Comparison of ENCODE assay signal across 9 mouse cellular contexts in the genomic region with DNA sequence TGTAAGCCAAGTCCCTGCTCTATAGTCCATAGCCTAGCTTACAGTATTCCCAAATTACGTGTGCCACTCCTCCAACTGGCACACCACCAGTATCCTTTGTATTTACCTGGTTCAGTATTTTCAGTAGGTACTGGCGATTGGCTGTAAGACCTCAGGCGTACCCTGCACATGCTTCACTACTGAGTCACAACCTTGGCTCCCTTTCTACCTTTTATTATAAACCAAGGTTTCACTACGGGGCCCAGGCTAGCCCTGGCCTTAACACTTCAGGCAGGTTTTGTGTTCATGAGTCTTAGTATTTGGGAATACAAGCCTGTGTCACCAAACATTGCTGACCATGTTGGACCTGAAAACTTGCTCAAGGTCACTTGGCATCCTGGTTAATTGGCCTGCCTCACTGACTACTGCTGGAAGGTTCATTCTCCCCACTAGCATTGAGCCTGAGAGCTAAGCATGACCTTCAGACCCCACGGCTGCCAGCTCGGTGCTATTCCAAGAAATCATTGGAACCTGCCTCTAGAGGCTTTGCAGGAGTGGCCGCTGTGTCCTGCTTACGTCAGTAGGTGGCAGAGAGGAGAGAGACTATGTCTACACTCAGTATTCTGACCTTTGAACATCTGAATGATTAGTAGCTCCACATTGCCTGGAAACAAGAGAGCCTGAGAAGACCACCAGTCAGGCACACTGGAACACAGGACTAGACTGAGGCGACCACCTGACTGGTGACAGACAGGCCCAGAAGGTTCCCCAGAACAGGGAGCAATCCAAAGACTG.
A peak's percentile ranks its signal among the peaks of the same experiment; 100 is the strongest.
DNase-seq lines count a peak whose midpoint lies in the region; ATAC-seq and TF ChIP-seq lines count a peak whose summit lies in the region.
"Had no signal": no experiment of that assay in that cellular context is flagged by ENCODE, and none has a peak within 500 bp of the region (broad histone marks: within the 10 kb centered on the region; RNA-seq: fewer than 3 reads in every experiment).

No protein-coding gene starts in this region.

- H3K27me3 ChIP-seq in heart, postnatal 0 days (ENCODE audit: control insufficient read depth, insufficient read depth, low read length) = no peaks in the 10 kb centered on the region

- no peaks in the 10 kb centered on the region for H3K9me3 ChIP-seq in heart, postnatal 0 days (replicated peaks; ENCODE audit: control insufficient read depth, low read length)

- peak; percentile 47 for DNase-seq in embryo, embryonic 10 days (ENCODE audit: low spot score)
- DNase-seq in embryo, embryonic 9.5 days (ENCODE audit: extremely low spot score) = no peak
- DNase-seq in NIH3T3 (ENCODE audit: low read depth) = peak; percentile 42
- DNase-seq in heart, postnatal 0 days (ENCODE audit: low spot score) = peak; percentile 23
- DNase-seq in kidney, postnatal 25 days = peak; percentile 19 to 57
- DNase-seq in right cerebral cortex, postnatal 25 days = no peak
- DNase-seq in ovary, postnatal 36 days (ENCODE audit: low spot score) = no peak
- DNase-seq: cerebellum, adult 9-11 months had no signal

- no peak overlapping the region for H3K9ac ChIP-seq in heart, postnatal 0 days (replicated peaks; ENCODE audit: low read depth, low read length)

- 0 out of 2 replicates have a peak overlapping the region, but pooled peaks have one; percentile 15 for H3K27ac ChIP-seq in heart, postnatal 0 days (ENCODE audit: low read depth)

- H3K4me3 ChIP-seq in heart, postnatal 0 days (ENCODE audit: low read depth, low read length) = no peak overlapping the region

- peak; percentile 83 for ATAC-seq in heart, postnatal 0 days (ENCODE audit: insufficient read depth, low read depth)
- ATAC-seq in activated CD4-positive, CD25-positive, alpha-beta regulatory T cell, adult 4 months = no peak

- no peak overlapping the region for H3K4me2 ChIP-seq in heart, postnatal 0 days (ENCODE audit: low read depth, low read length)

- 62% methylated on average over 9 of the region's 9 CpGs for WGBS in heart, postnatal 0 days

- H3K36me3 ChIP-seq in heart, postnatal 0 days (replicated peaks; ENCODE audit: control insufficient read depth, insufficient read depth, low read length) = peaks cover 29% of the 10 kb centered on the region

- TF ChIP-seq CTCF in heart, postnatal 0 days (IDR thresholded peaks at IDR 0.05; ENCODE audit: low read depth) = peak; percentile 33; the same call in 1 of the 2 replicates

- no peaks in the 10 kb centered on the region for H3K4me1 ChIP-seq in heart, postnatal 0 days (ENCODE audit: control insufficient read depth, insufficient read depth)

- TF ChIP-seq EP300 in heart, postnatal 0 days (IDR thresholded peaks at IDR 0.05; ENCODE audit: low read depth) = no peak

Comparison
In these comparisons a context has a peak if more than half of its experiments do, and no peak if none do; other contexts are left out.
1. DNase-seq: peak in embryo, embryonic 10 days (single experiment), NIH3T3 (single experiment), heart, postnatal 0 days (single experiment) and kidney, postnatal 25 days (2 of 2); none in embryo, embryonic 9.5 days (single experiment), right cerebral cortex, postnatal 25 days (single experiment) and ovary, postnatal 36 days (single experiment).